Mouse (Mus musculus) lung, embryonic 14.5 days (tissue): ENCODE measurements around the gene Orm2. TPM values are rescaled to one million over a fixed set of nuclear protein-coding genes. Genes with fewer than 3 reads are reported as not detected.

ENCODE experiments used
- ATAC-seq: fragments of 200-750 bp; cut with Nextera tagmentation; 2 replicates; pipeline ENCODE4 v1.8.0; 2017; ENCODE audit warnings: mild to moderate bottlenecking, moderate TSS enrichment, moderate library complexity; ENCODE audit not compliant: insufficient read depth
- DNase-seq: peaks from one replicate; pipeline ENCODE4 v3.0.0-alpha.2; 2015
- H3K27ac ChIP-seq: fragments of 300-500 bp; sonication (generic); 2 replicates; pipeline ENCODE4 v1.5.1; 2014; ENCODE audit warnings: low read depth, mild to moderate bottlenecking, moderate library complexity
- H3K27me3 ChIP-seq: fragments of 300-500 bp; sonication (generic); 2 replicates; pipeline ENCODE4 v1.6.1; 2014; ENCODE audit warnings: low read length, control low read depth; ENCODE audit not compliant: insufficient read depth
- H3K36me3 ChIP-seq: fragments of 300-500 bp; sonication (generic); 2 replicates; pipeline ENCODE4 v1.6.1; 2014; ENCODE audit warnings: control low read depth; ENCODE audit not compliant: insufficient read depth
- H3K4me1 ChIP-seq: fragments of 300-500 bp; sonication (generic); 2 replicates; pipeline ENCODE4 v1.6.1; 2014; ENCODE audit warnings: antibody characterized with exemption, control low read depth; ENCODE audit not compliant: insufficient read depth
- H3K4me2 ChIP-seq: fragments of 300-500 bp; sonication (generic); 2 replicates; pipeline ENCODE4 v1.6.1; 2014; ENCODE audit warnings: mild to moderate bottlenecking
- H3K4me3 ChIP-seq: fragments of 300-500 bp; sonication (generic); 2 replicates; pipeline ENCODE4 v1.5.1; 2014; ENCODE audit warnings: low read depth, low read length
- H3K9ac ChIP-seq: fragments of 300-500 bp; sonication (generic); 2 replicates; pipeline ENCODE4 v1.6.1; 2014
- H3K9me3 ChIP-seq: fragments of 300-500 bp; sonication (generic); 2 replicates; pipeline ENCODE4 v1.6.1; 2016; ENCODE audit warnings: low read depth, low read length, control low read depth
- CTCF ChIP-seq: IDR thresholded peaks from 2 replicates; pipeline ENCODE4 v1.5.1; 2016; ENCODE audit warnings: antibody characterized with exemption, low read depth
- WGBS: fragments of 180-500 bp; shearing (Covaris S2); extraction: QIAGEN DNeasy Blood & Tissue Kit; methylation state at CpG from one replicate; pipeline ENCODE4 v1.1.7; 2014; 5-methylcytosine and 5-hydroxymethylcytosine counted together
- polyA plus RNA-seq: library from polyadenylated mRNA; unstranded; fragments of >200 nt; fragmentation: Nextera tagmentation; extraction: Ambion mirVana; gene quantifications from 2 replicates; pipeline ENCODE4 v1.2.1, GENCODE M21; 2014

Orm2 gene
- polyA plus RNA-seq, 1 experiment from 2014 or later: not detected

DNA sequence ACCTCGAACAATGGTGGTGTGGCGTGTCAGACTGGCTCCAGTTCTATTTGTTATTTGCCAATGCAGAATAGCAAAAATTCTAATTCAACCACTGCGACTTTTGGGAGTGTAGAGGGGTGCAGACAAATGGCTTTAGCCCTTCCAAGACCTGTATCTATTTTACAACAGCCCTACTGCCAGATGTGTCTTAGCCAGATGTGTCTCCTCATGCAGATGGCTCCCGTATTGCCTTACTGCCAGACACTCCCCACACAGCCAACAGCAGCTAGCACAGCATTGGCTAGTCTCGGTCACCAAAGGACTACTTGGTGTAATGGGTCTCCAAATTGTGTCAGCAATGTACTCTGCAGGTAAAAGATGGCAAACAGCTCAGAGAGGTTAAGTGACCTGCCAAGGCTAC is 49.0 kb downstream of the Orm2 start:
- Histone ChIP-seq H3K4me2 (peak overlapping the region; percentile 99), H3K4me3 (no peak overlapping the region), H3K27ac (no peak overlapping the region), H3K9ac (no peak overlapping the region), H3K27me3 (no peaks in the 10 kb centered on the region), H3K36me3 (no peaks in the 10 kb centered on the region), H3K4me1 (peaks cover 6% of the 10 kb centered on the region), H3K9me3 (no peaks in the 10 kb centered on the region)
- TF ChIP-seq CTCF: no peak
- WGBS: 44% methylated on average over 5 of the region's 5 CpGs
- ATAC-seq: no peak
- no peak for DNase-seq

DNA sequence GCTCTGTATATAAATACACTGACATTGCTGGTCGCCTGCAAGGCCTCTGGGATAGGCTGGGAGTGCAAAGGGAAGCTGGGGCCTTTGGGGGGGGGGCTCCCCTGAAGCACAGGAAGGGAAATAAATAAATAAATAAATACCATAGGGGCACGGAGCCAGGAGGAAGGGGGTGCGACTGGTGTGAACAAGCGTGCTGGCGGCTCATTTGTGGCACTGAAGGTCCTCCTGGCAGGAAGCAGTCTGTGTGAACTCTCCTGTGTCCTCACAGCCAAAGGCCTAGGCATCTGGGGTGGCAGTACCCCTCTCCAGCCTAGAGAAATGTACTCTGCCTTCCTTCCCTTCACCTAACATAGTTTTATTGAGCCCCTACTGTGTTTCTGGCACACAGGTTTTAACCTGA is 52.7 kb downstream of the Orm2 start:
- WGBS: 46% methylated on average over 5 of the region's 5 CpGs
- Histone ChIP-seq H3K4me3 (no peak overlapping the region), H3K9ac (no peak overlapping the region), H3K27me3 (no peaks in the 10 kb centered on the region), H3K4me2 (no peak overlapping the region), H3K9me3 (no peaks in the 10 kb centered on the region), H3K36me3 (no peaks in the 10 kb centered on the region), H3K4me1 (no peaks in the 10 kb centered on the region; the same call in 1 of the 2 replicates), H3K27ac (no peak overlapping the region)
- TF ChIP-seq CTCF: no peak
- no peak for DNase-seq
- no peak for ATAC-seq

Other genes starting within 250 kb of the Orm2 start
- gene Ambp, start 207.7 kb upstream of the Orm2 start, polyA plus RNA-seq: 0.47 TPM in 1 of 2 replicates, not detected in the other
- 8.9 and 11.8 TPM in 2 replicates for gene Kif12, start 190.3 kb upstream of the Orm2 start, polyA plus RNA-seq
- 23.1 and 25.8 TPM in 2 replicates for gene Col27a1, start 148.4 kb upstream of the Orm2 start, polyA plus RNA-seq
- not detected in 2 replicates for gene Orm1, start 17.9 kb upstream of the Orm2 start, polyA plus RNA-seq
- gene Orm3, start 6.3 kb upstream of the Orm2 start, polyA plus RNA-seq: not detected in 2 replicates
- 11.2 and 12.6 TPM in 2 replicates for gene Akna, start 40.9 kb downstream of the Orm2 start, polyA plus RNA-seq
- gene Whrn, start 133.5 kb downstream of the Orm2 start, polyA plus RNA-seq: 4.5 and 4.7 TPM in 2 replicates
- 228 and 231 TPM in 2 replicates for gene Atp6v1g1, start 182.3 kb downstream of the Orm2 start, polyA plus RNA-seq
- 8.2 and 8.5 TPM in 2 replicates for gene Tmem268, start 196.3 kb downstream of the Orm2 start, polyA plus RNA-seq
- not detected in 2 replicates for gene Gm11213, start 242.8 kb downstream of the Orm2 start, polyA plus RNA-seq